Mouse (Mus musculus): ENCODE data around the gene Acp7.

Gene Acp7

DNA sequence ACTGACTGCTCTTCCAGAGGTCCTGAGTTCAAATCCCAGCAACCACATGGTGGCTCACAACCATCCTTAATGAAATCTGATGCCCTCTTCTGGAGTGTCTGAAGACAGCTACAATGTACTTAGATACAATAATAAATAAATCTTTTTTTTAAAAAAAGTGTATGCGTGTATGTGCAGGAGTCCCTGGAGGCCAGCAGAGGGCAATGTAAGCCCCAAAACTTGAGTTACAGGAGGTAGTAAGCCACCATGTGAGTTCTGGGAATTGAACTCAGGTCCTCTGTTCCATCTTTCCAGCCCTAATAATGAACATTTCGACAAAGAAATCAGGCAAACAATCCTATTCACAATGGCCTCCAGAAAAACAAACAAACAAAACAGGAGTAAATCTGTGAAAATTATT, 27.3 kb downstream of the Acp7 start:
- in situ Hi-C loops (cut with MboI; ENCODE audit: unreplicated experiment in 2 of 2) = loop anchor here (5.0 to 25.0 kb wide), 5 partner anchors 36 to 449 kb away; partner anchors contain the start of genes Gmfg (in 2 of the 2) and Capn12 (in 1 of the 2)

- in situ Hi-C loops (cut with MboI; ENCODE audit: unreplicated experiment in 2 of 2) = loop anchor here (5.0 to 25.0 kb wide), 5 partner anchors 36 to 448 kb away; partner anchors contain the start of genes Gmfg (in 2 of the 2) and Capn12 (in 1 of the 2)
Measured at GRCm38 (mm10) chr7:28603136-28603535, 28.0 kb downstream of the Acp7 start.

- in situ Hi-C loops (cut with MboI; ENCODE audit: unreplicated experiment in 2 of 2) = loop anchor here (5.0 to 25.0 kb wide), 5 partner anchors 34 to 447 kb away; partner anchors contain the start of genes Gmfg (in 2 of the 2) and Capn12 (in 1 of the 2)
Measured at GRCm38 (mm10) chr7:28601668-28602067, 29.5 kb downstream of the Acp7 start.

- in situ Hi-C loops (cut with MboI; ENCODE audit: unreplicated experiment in 2 of 2) = loop anchor here (5.0 to 25.0 kb wide), 5 partner anchors 34 to 446 kb away; partner anchors contain the start of genes Gmfg (in 2 of the 2) and Capn12 (in 1 of the 2)
Measured at GRCm38 (mm10) chr7:28601029-28601428, 30.1 kb downstream of the Acp7 start.

GRCm38 (mm10) chr7:28598951-28599350, 32.2 kb downstream of the Acp7 start:
- in situ Hi-C loops (cut with MboI; ENCODE audit: unreplicated experiment in 2 of 2) = loop anchor here in 1 of 2 experiments (10.0 kb wide), 1 partner anchor 224 kb away; the partner anchor contains the start of gene Plekhg2

DNA sequence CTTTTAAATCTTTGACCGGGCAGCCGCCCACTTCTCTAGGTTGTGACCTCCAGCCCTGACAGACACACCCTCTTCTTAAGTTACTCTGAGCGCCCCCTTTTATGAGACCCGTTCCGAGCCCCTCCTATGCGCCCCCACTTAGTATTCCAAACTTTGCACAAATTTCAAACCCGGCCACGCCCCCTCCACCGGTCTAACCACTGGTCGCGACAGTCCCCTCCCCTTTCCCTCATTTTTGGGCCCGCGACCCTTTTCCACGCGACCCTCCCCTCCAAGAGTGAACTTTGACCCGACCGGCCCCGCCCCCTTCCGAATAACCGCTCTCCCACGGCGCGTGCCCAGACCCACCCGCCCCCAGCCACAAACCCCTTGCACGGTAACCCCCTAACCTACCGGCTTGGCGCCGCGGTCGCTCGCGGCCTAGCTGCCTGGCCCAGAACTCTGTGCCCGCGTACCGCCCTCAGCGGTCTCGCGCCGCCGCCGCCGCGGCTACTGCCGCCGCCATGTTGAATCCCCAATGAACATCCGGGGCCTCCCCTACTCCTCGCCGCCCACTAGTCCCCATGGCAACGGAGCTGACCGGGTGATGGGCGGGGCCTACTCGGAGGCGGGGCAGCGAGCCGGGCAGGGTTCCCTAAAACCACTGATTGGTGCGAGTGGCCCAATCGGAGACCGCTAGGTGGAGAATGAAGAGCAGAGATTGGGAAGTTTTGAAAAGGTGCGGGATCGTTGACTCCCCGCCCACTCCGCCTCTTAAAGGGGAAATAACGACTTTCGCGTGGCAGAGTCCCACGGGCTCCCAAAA, 33.3 kb downstream of the Acp7 start, which contains the start of the genes Samd4b and Pak4:
Samd4b (minus strand) TSS at position 503 of the 805 bp plus-strand sequence.
Pak4 (minus strand) TSS at position 544 of the 805 bp plus-strand sequence.
- in situ Hi-C loops (cut with MboI; ENCODE audit: unreplicated experiment in 2 of 2) = loop anchor here in 1 of 2 experiments (10.0 kb wide), 1 partner anchor 223 kb away; the partner anchor contains the start of gene Plekhg2

GRCm38 (mm10) chr7:28597277-28597570, 33.9 kb downstream of the Acp7 start:
- in situ Hi-C loops (cut with MboI; ENCODE audit: unreplicated experiment in 2 of 2) = loop anchor here in 1 of 2 experiments (10.0 kb wide), 1 partner anchor 222 kb away; the partner anchor contains the start of gene Plekhg2

DNA sequence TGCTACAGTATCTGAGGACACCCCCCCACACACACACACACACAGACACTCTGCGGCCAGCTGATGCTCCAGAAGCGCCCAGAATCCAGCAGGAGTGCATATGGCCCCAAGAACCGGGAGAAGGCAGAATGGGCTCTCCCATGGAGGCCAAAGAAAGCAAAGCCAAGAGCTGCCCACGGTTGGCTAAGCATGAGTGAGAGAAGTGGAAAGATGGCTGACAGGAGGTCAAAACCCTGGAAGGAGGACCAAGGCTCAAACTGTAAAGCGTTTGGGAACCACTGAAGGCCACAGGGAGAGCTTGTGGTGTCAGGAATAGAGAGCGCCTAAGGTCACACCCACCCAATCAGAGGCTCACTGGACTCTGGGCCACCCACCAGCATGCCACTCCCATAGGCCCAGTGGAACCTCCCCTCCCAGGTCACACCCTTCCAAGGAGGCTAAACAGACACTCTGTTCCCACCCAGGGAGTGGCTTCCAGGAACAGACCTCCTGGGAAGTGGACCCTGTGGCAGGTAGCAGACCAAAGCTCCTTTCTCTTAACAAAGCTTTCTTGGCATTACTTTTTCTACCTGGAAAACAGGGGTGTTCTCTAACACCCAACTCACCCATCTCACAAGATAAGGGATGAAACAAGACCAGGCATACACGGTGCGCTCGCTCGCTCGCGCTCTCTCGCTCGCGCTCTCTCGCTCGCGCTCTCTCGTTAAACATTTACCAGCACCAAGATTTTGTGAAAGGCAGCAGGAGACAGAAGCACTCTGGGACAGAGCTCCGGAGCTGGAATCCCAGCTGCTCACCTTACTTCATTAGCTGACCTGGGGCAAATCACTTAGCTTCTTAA, 34.5 kb downstream of the Acp7 start:
- in situ Hi-C loops (cut with MboI; ENCODE audit: unreplicated experiment in 2 of 2) = loop anchor here in 1 of 2 experiments (10.0 kb wide), 1 partner anchor 222 kb away; the partner anchor contains the start of gene Plekhg2

DNA sequence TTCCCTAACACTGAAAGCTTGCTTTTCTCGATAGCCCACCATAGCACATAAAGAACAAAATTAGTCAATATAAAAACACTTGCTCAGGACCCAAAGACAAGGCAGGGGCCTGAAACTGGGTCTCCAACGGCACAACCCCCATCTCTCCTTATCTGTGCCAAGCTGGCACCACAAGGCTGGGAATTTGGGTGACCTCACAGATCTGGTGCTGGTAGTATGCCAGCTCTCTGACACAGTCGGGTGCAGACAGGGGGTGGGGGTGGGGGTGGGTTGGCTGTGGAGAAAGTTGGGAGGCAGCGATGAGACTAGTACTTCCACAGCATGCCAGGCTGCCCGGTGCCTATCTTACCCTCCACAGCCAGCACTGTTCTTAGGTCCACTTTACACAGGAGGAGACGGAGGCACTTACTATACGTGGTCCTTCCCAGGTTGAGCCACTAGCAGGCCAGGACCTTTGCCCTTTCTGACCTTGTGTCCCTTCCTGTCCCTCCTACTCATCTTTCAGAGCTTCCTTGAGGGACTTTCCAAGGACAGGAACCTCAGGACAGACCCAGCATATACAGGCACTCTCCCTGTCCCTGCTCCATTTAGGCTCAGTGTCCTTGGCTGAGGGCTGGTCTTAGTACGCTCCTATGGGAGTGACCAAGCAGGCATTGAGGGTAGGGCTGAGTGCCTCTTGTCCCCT, 35.2 kb downstream of the Acp7 start:
- in situ Hi-C loops (cut with MboI; ENCODE audit: unreplicated experiment in 2 of 2) = loop anchor here in 1 of 2 experiments (10.0 kb wide), 1 partner anchor 221 kb away; the partner anchor contains the start of gene Plekhg2

- in situ Hi-C loops (cut with MboI; ENCODE audit: unreplicated experiment in 2 of 2) = loop anchor here in 1 of 2 experiments (10.0 kb wide), 1 partner anchor 219 kb away; the partner anchor contains the start of gene Plekhg2
Measured at GRCm38 (mm10) chr7:28593206-28594111, 37.7 kb downstream of the Acp7 start.

GRCm38 (mm10) chr7:28591862-28592261, 39.3 kb downstream of the Acp7 start:
- in situ Hi-C loops (cut with MboI; ENCODE audit: unreplicated experiment in 2 of 2) = loop anchor here in 1 of 2 experiments (10.0 kb wide), 1 partner anchor 217 kb away; the partner anchor contains the start of gene Plekhg2

DNA sequence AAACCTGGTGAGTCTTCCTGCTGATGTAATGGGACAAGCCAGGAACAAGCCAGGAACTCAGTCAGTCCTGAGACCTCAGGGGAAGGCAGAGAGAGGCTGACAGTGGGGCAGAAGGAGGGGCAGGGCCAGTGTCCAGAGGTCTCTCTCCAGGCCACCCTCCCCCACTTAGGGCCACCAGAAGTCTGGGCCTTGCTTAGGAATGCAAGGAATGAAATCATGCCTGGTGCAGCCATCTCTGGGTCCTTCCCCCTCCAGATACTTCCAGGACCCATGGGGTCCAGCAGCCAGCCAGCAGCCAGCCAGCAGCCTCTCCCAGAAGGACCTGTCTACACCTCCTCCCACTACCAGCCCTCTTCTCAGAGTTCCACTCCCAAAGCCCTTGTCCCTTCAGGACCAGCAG, 43.5 kb downstream of the Acp7 start:
- in situ Hi-C loops (cut with MboI; ENCODE audit: unreplicated experiment in 2 of 2) = no loop called here

GRCm38 (mm10) chr7:28586663-28587411, 44.3 kb downstream of the Acp7 start:
- in situ Hi-C loops (cut with MboI; ENCODE audit: unreplicated experiment in 2 of 2) = no loop called here

- in situ Hi-C loops (cut with MboI; ENCODE audit: unreplicated experiment in 2 of 2) = no loop called here
Measured at GRCm38 (mm10) chr7:28585001-28585400, 46.1 kb downstream of the Acp7 start.

DNA sequence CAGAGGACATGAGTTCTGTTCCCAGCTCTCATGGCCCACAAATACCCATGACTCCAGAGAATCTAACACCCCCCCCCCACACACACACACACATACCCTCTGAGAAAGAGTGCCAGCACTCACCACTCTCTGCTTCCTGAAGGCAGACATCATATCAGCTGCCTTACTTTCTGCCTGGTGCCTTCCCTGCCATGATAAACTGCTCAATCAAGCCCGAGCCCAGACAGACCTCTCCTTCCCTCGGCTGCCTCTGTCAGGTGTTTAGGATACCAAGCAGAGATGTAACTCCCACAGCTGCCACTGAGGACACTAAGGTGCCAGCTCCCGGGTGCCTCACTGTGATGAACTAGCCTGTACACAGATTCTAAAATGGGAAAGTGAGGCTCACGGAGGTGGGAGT, 46.7 kb downstream of the Acp7 start:
- in situ Hi-C loops (cut with MboI; ENCODE audit: unreplicated experiment in 2 of 2) = no loop called here

- in situ Hi-C loops (cut with MboI; ENCODE audit: unreplicated experiment in 2 of 2) = no loop called here
Measured at GRCm38 (mm10) chr7:28583570-28584344, 47.4 kb downstream of the Acp7 start.

DNA sequence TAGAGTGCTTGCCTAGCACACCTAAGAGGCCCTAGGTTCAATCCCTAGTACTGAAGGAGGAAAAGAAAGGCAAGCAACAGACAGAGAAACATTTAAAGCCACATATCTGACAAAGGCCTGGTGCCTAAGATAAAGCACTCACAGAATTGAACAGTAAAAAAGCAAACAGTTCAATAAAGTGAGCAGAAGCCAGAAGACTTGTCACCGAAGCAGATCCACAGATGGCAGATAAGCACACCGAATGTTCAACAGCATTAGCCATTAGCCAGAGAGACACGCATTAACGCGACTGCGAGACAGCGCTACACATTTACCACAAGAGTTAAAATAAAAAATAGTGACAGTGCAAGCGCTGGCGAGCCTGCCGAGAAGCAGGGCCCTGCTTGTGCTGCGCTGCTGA, 48.3 kb downstream of the Acp7 start:
- in situ Hi-C loops (cut with MboI; ENCODE audit: unreplicated experiment in 2 of 2) = no loop called here
